Mouse (Mus musculus): ENCODE results near the gene Coq10a. TPM values are rescaled to one million over a fixed set of nuclear protein-coding genes. Genes with fewer than 3 reads are reported as not detected.

Coq10a gene
- polyA plus RNA-seq, 1 experiment from 2014 or later, result 8.5 TPM

GRCm38 (mm10) chr10:128377940-128378448 lies 9.2 kb upstream of the Coq10a start:
- Histone ChIP-seq H3K9ac (replicated peaks) (peak overlapping the region; percentile 97), H3K4me3 (ENCODE audit: low read depth, low read length) (peak overlapping the region; percentile 96), H3K36me3 (replicated peaks; ENCODE audit: insufficient read depth, low read length) (peaks cover 31% of the 10 kb centered on the region), H3K27ac (ENCODE audit: low read depth) (no peak overlapping the region; the same call in 1 of the 2 replicates), H3K4me2 (ENCODE audit: low read depth, low read length) (peak overlapping the region; percentile 92), H3K4me1 (ENCODE audit: insufficient read depth) (peaks cover 19% of the 10 kb centered on the region), H3K27me3 (ENCODE audit: insufficient read depth, low read length) (no peaks in the 10 kb centered on the region), H3K9me3 (ENCODE audit: low read length) (no peaks in the 10 kb centered on the region)
- DNase-seq (no peak), ATAC-seq (no peak)
- no peak for TF ChIP-seq EP300 (IDR thresholded peaks at IDR 0.05; ENCODE audit: low read depth)
- no peak for TF ChIP-seq CTCF (IDR thresholded peaks at IDR 0.05; ENCODE audit: low read depth)
- 65% methylated on average over 14 of the region's 14 CpGs for WGBS (ENCODE audit: insufficient replicate concordance)

- under 1% methylated on average over 29 of the region's 47 CpGs for WGBS (ENCODE audit: insufficient replicate concordance)
- H3K4me3 ChIP-seq (ENCODE audit: low read depth, low read length), result peak overlapping the region; percentile 96
- ATAC-seq, result peak; percentile 74
- H3K9ac ChIP-seq (replicated peaks), result peak overlapping the region; percentile 97
- no peaks in the 10 kb centered on the region for H3K27me3 ChIP-seq (ENCODE audit: insufficient read depth, low read length)
- peaks cover 19% of the 10 kb centered on the region for H3K4me1 ChIP-seq (ENCODE audit: insufficient read depth)
- H3K4me2 ChIP-seq (ENCODE audit: low read depth, low read length), result peak overlapping the region; percentile 92
- TF ChIP-seq EP300 (IDR thresholded peaks at IDR 0.05; ENCODE audit: low read depth), result no peak
- H3K36me3 ChIP-seq (replicated peaks; ENCODE audit: insufficient read depth, low read length), result peaks cover 25% of the 10 kb centered on the region
- no peak for DNase-seq
- no peaks in the 10 kb centered on the region for H3K9me3 ChIP-seq (ENCODE audit: low read length)
- H3K27ac ChIP-seq (ENCODE audit: low read depth), result peak overlapping the region; percentile 80
Observed at GRCm38 (mm10) chr10:128377222-128377939, 8.6 kb upstream of the Coq10a start.

- Histone ChIP-seq H3K4me2 (ENCODE audit: low read depth, low read length) (peak within 1 kb of the TSS; percentile 92), H3K27ac (ENCODE audit: low read depth) (peak within 1 kb of the TSS; percentile 80), H3K27me3 (ENCODE audit: insufficient read depth, low read length) (no peaks in the 10 kb centered on the region), H3K9ac (replicated peaks) (peak within 1 kb of the TSS; percentile 97), H3K4me1 (ENCODE audit: insufficient read depth) (peaks cover 19% of the 10 kb centered on the region), H3K9me3 (ENCODE audit: low read length) (no peaks in the 10 kb centered on the region), H3K36me3 (replicated peaks; ENCODE audit: insufficient read depth, low read length) (peaks cover 19% of the 10 kb centered on the region), H3K4me3 (ENCODE audit: low read depth, low read length) (peak within 1 kb of the TSS; percentile 96)
- TF ChIP-seq CTCF (IDR thresholded peaks at IDR 0.05; ENCODE audit: low read depth) (peak; percentile 53), EP300 (IDR thresholded peaks at IDR 0.05; ENCODE audit: low read depth) (no peak)
- WGBS (ENCODE audit: insufficient replicate concordance), result under 1% methylated on average over 37 of the region's 73 CpGs
- DNase-seq (peak; percentile 91), ATAC-seq (peak; percentile 93)
Observed at GRCm38 (mm10) chr10:128376455-128377211, 7.8 kb upstream of the Coq10a start, which contains the start of gene Ankrd52. Gene Ankrd52 (plus strand): TSS chr10:128377115.

GRCm38 (mm10) chr10:128376099-128376454 lies 7.3 kb upstream of the Coq10a start:
- TF ChIP-seq EP300 (IDR thresholded peaks at IDR 0.05; ENCODE audit: low read depth) (no peak), CTCF (IDR thresholded peaks at IDR 0.05; ENCODE audit: low read depth) (no peak)
- DNase-seq (no peak), ATAC-seq (no peak)
- no peaks in the 10 kb centered on the region for H3K27me3 ChIP-seq (ENCODE audit: insufficient read depth, low read length)
- H3K4me3 ChIP-seq (ENCODE audit: low read depth, low read length), result peak overlapping the region; percentile 96
- peak overlapping the region; percentile 80 for H3K27ac ChIP-seq (ENCODE audit: low read depth)
- H3K9ac ChIP-seq (replicated peaks), result peak overlapping the region; percentile 97
- peaks cover 15% of the 10 kb centered on the region; the same call in 1 of the 2 replicates for H3K36me3 ChIP-seq (replicated peaks; ENCODE audit: insufficient read depth, low read length)
- H3K9me3 ChIP-seq (ENCODE audit: low read length), result no peaks in the 10 kb centered on the region
- peak overlapping the region; percentile 92 for H3K4me2 ChIP-seq (ENCODE audit: low read depth, low read length)
- WGBS (ENCODE audit: insufficient replicate concordance), result 59% methylated on average over 4 of the region's 4 CpGs
- peaks cover 19% of the 10 kb centered on the region for H3K4me1 ChIP-seq (ENCODE audit: insufficient read depth)

GRCm38 (mm10) chr10:128374393-128374792 lies 5.6 kb upstream of the Coq10a start:
- H3K4me1 ChIP-seq (ENCODE audit: insufficient read depth), result peaks cover 23% of the 10 kb centered on the region
- DNase-seq, result no peak
- no peak overlapping the region for H3K4me3 ChIP-seq (ENCODE audit: low read depth, low read length)
- TF ChIP-seq CTCF (IDR thresholded peaks at IDR 0.05; ENCODE audit: low read depth) (peak; percentile 52), EP300 (IDR thresholded peaks at IDR 0.05; ENCODE audit: low read depth) (no peak)
- 0 out of 2 replicates have a peak, but pooled peaks cover 6% of the 10 kb centered on the region for H3K36me3 ChIP-seq (replicated peaks; ENCODE audit: insufficient read depth, low read length)
- no peak for ATAC-seq
- WGBS (ENCODE audit: insufficient replicate concordance), result 78% methylated on average over 6 of the region's 6 CpGs
- no peak overlapping the region for H3K9ac ChIP-seq (replicated peaks)
- H3K9me3 ChIP-seq (ENCODE audit: low read length), result no peaks in the 10 kb centered on the region
- no peaks in the 10 kb centered on the region for H3K27me3 ChIP-seq (ENCODE audit: insufficient read depth, low read length)
- no peak overlapping the region for H3K4me2 ChIP-seq (ENCODE audit: low read depth, low read length)
- H3K27ac ChIP-seq (ENCODE audit: low read depth), result no peak overlapping the region
